Mouse (Mus musculus): ENCODE results near the gene Acpp.

The Acpp gene

GRCm38 (mm10) chr9:104304800-104305199 is 32.7 kb downstream of the Acpp start:
- DNase-seq (ENCODE audit: low spot score), result no peak

GRCm38 (mm10) chr9:104304376-104304775 is 33.2 kb downstream of the Acpp start:
- DNase-seq (ENCODE audit: low spot score), result no peak

GRCm38 (mm10) chr9:104300569-104300968 is 37.0 kb downstream of the Acpp start:
- DNase-seq (ENCODE audit: low spot score), result no peak

- DNase-seq (ENCODE audit: low spot score), result no peak
These were observed 40.5 kb downstream of the Acpp start for GRCm38 (mm10) chr9:104297041-104297440.

- no peak for DNase-seq (ENCODE audit: low spot score)
These were observed 52.6 kb downstream of the Acpp start for GRCm38 (mm10) chr9:104284934-104285333.

- no peak for DNase-seq (ENCODE audit: low spot score)
These were observed 55.0 kb downstream of the Acpp start for GRCm38 (mm10) chr9:104282536-104282935.

GRCm38 (mm10) chr9:104281737-104282136 is 55.8 kb downstream of the Acpp start:
- no peak for DNase-seq (ENCODE audit: low spot score)

GRCm38 (mm10) chr9:104280725-104281495 is 56.6 kb downstream of the Acpp start:
- DNase-seq (ENCODE audit: low spot score), result no peak

GRCm38 (mm10) chr9:104277528-104278162 is 59.9 kb downstream of the Acpp start:
- no peak for DNase-seq (ENCODE audit: low spot score)

GRCm38 (mm10) chr9:104275084-104275785 is 62.3 kb downstream of the Acpp start:
- no peak for DNase-seq (ENCODE audit: low spot score)

GRCm38 (mm10) chr9:104272057-104272456 is 65.5 kb downstream of the Acpp start:
- DNase-seq (ENCODE audit: low spot score), result no peak

GRCm38 (mm10) chr9:104271642-104272041 is 65.9 kb downstream of the Acpp start:
- no peak for DNase-seq (ENCODE audit: low spot score)

GRCm38 (mm10) chr9:104269944-104270343 is 67.6 kb downstream of the Acpp start:
- DNase-seq (ENCODE audit: low spot score), result no peak

- DNase-seq (ENCODE audit: low spot score), result no peak
These were observed 68.1 kb downstream of the Acpp start for GRCm38 (mm10) chr9:104269349-104269871.

GRCm38 (mm10) chr9:104264567-104264966 is 73.0 kb downstream of the Acpp start:
- no peak for DNase-seq (ENCODE audit: low spot score)

GRCm38 (mm10) chr9:104262823-104263352 is 74.7 kb downstream of the Acpp start, which contains the start of gene Dnajc13:
TSS of gene Dnajc13 (minus strand) at chr9:104262930.
- DNase-seq (ENCODE audit: low spot score), result peak; percentile 99

- no peak for DNase-seq (ENCODE audit: low spot score)
These were observed 75.4 kb downstream of the Acpp start for GRCm38 (mm10) chr9:104262016-104262762.

GRCm38 (mm10) chr9:104260306-104260705 is 77.2 kb downstream of the Acpp start:
- DNase-seq (ENCODE audit: low spot score), result no peak

GRCm38 (mm10) chr9:104256085-104256484 is 81.5 kb downstream of the Acpp start:
- DNase-seq (ENCODE audit: low spot score), result no peak

GRCm38 (mm10) chr9:104254408-104255180 is 83.0 kb downstream of the Acpp start:
- no peak for DNase-seq (ENCODE audit: low spot score)

- no peak for DNase-seq (ENCODE audit: low spot score)
These were observed 84.9 kb downstream of the Acpp start for GRCm38 (mm10) chr9:104252637-104253036.

Measured in urinary bladder, postnatal 25 days (tissue).